Mouse (Mus musculus): ENCODE data around the gene Dync1i1. TPM values are rescaled to one million over a fixed set of nuclear protein-coding genes. Genes with fewer than 3 reads are reported as not detected.

The Dync1i1 gene
- total RNA-seq, 1 experiment from 2014 or later = not detected

GRCm38 (mm10) chr6:5923148-5923547 is 197.7 kb downstream of the Dync1i1 start:
- no peak for ATAC-seq (replicated peaks; ENCODE audit: insufficient number of reproducible peaks, low FRiP score, low TSS enrichment, poor library complexity, severe bottlenecking)

GRCm38 (mm10) chr6:5930140-5930539 is 204.7 kb downstream of the Dync1i1 start:
- no peak for ATAC-seq (replicated peaks; ENCODE audit: insufficient number of reproducible peaks, low FRiP score, low TSS enrichment, poor library complexity, severe bottlenecking)

GRCm38 (mm10) chr6:5935587-5936353 is 210.3 kb downstream of the Dync1i1 start:
- no peak for ATAC-seq (replicated peaks; ENCODE audit: insufficient number of reproducible peaks, low FRiP score, low TSS enrichment, poor library complexity, severe bottlenecking)

GRCm38 (mm10) chr6:5949812-5950392 is 224.5 kb downstream of the Dync1i1 start:
- no peak for ATAC-seq (replicated peaks; ENCODE audit: insufficient number of reproducible peaks, low FRiP score, low TSS enrichment, poor library complexity, severe bottlenecking)

GRCm38 (mm10) chr6:5956316-5956913 is 231.0 kb downstream of the Dync1i1 start:
- no peak for ATAC-seq (replicated peaks; ENCODE audit: insufficient number of reproducible peaks, low FRiP score, low TSS enrichment, poor library complexity, severe bottlenecking)

GRCm38 (mm10) chr6:5960728-5961127 is 235.3 kb downstream of the Dync1i1 start:
- no peak for ATAC-seq (replicated peaks; ENCODE audit: insufficient number of reproducible peaks, low FRiP score, low TSS enrichment, poor library complexity, severe bottlenecking)

GRCm38 (mm10) chr6:5961960-5962359 is 236.5 kb downstream of the Dync1i1 start:
- no peak for ATAC-seq (replicated peaks; ENCODE audit: insufficient number of reproducible peaks, low FRiP score, low TSS enrichment, poor library complexity, severe bottlenecking)

GRCm38 (mm10) chr6:5966376-5966775 is 240.9 kb downstream of the Dync1i1 start:
- ATAC-seq (replicated peaks; ENCODE audit: insufficient number of reproducible peaks, low FRiP score, low TSS enrichment, poor library complexity, severe bottlenecking) = no peak

GRCm38 (mm10) chr6:5966806-5967445 is 241.5 kb downstream of the Dync1i1 start:
- no peak for ATAC-seq (replicated peaks; ENCODE audit: insufficient number of reproducible peaks, low FRiP score, low TSS enrichment, poor library complexity, severe bottlenecking)

GRCm38 (mm10) chr6:5967545-5967944 is 242.1 kb downstream of the Dync1i1 start:
- ATAC-seq (replicated peaks; ENCODE audit: insufficient number of reproducible peaks, low FRiP score, low TSS enrichment, poor library complexity, severe bottlenecking) = no peak

GRCm38 (mm10) chr6:5969613-5970012 is 244.2 kb downstream of the Dync1i1 start:
- ATAC-seq (replicated peaks; ENCODE audit: insufficient number of reproducible peaks, low FRiP score, low TSS enrichment, poor library complexity, severe bottlenecking) = no peak

- no peak for ATAC-seq (replicated peaks; ENCODE audit: insufficient number of reproducible peaks, low FRiP score, low TSS enrichment, poor library complexity, severe bottlenecking)
These were observed 250.8 kb downstream of the Dync1i1 start for GRCm38 (mm10) chr6:5976241-5976640.

GRCm38 (mm10) chr6:5977238-5977920 is 251.9 kb downstream of the Dync1i1 start:
- no peak for ATAC-seq (replicated peaks; ENCODE audit: insufficient number of reproducible peaks, low FRiP score, low TSS enrichment, poor library complexity, severe bottlenecking)

GRCm38 (mm10) chr6:5991243-5991642 is 265.8 kb downstream of the Dync1i1 start:
- no peak for ATAC-seq (replicated peaks; ENCODE audit: insufficient number of reproducible peaks, low FRiP score, low TSS enrichment, poor library complexity, severe bottlenecking)

- no peak for ATAC-seq (replicated peaks; ENCODE audit: insufficient number of reproducible peaks, low FRiP score, low TSS enrichment, poor library complexity, severe bottlenecking)
These were observed 266.6 kb downstream of the Dync1i1 start for GRCm38 (mm10) chr6:5991817-5992755.

GRCm38 (mm10) chr6:5993056-5993455 is 267.6 kb downstream of the Dync1i1 start:
- no peak for ATAC-seq (replicated peaks; ENCODE audit: insufficient number of reproducible peaks, low FRiP score, low TSS enrichment, poor library complexity, severe bottlenecking)

GRCm38 (mm10) chr6:5997535-5997934 is 272.1 kb downstream of the Dync1i1 start:
- no peak for ATAC-seq (replicated peaks; ENCODE audit: insufficient number of reproducible peaks, low FRiP score, low TSS enrichment, poor library complexity, severe bottlenecking)

- ATAC-seq (replicated peaks; ENCODE audit: insufficient number of reproducible peaks, low FRiP score, low TSS enrichment, poor library complexity, severe bottlenecking) = no peak
These were observed 276.6 kb downstream of the Dync1i1 start for GRCm38 (mm10) chr6:6002061-6002460.

Data from monocyte, adult 5-6 weeks (primary cell).